Mouse (Mus musculus) adrenal gland, postnatal 25 days (tissue): Measurements from ENCODE around the gene Catsper2. TPM values are rescaled to one million over a fixed set of nuclear protein-coding genes. Genes with fewer than 3 reads are reported as not detected.
"Not testable (repeated sequence)": the region's sequence is repeated elsewhere in the genome, so short reads cannot be mapped to it uniquely, and the experiment has no call there.

Source experiments
- DNase-seq: peaks from one replicate; pipeline ENCODE4 v3.0.0; 2021; ENCODE audit warnings: mixed read lengths
- total RNA-seq: library from RNA; stranded (reverse); gene quantifications from 2 replicates; pipeline ENCODE4 v1.2.3, GENCODE M21; 2021

The Catsper2 gene
- total RNA-seq, 1 experiment from 2014 or later: 4.0 TPM

DNA sequence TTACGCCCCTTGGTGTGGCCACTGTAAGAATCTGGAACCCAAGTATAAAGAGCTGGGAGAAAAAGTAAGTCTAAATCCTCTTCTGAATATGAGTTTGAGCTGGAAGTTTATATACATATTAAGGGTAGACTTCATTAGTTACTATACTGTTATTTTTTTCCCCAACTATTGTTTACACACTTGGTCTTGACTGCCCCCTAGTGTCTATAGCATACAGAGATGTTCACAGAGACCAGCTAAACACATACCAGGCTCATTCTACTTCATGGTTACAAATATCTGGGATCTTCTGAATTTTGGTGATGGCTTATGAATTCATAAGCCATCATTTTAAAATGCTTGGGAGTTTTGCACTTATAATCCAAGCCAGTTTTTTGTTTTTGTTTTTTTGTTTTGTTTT, 21.3 kb upstream of the Catsper2 start:
- DNase-seq: no peak

DNA sequence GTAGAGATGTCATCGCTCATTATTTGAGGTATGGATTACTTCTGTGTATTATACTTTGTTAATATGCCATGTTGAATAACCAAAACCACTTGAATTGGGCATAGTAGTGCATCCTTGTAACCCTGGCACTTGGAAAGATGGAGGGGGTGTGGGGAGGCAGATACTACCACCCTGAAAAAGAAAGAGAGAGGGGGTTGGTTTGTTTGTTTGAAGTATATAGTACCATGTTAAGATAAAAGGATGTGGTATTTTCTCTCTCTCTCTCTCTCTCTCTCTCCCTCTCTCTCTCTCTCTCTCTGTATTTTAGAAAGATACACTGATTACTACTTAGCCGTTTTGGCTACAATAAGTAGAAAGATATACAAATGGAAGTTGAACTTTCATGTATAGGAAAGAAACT, 12.3 kb upstream of the Catsper2 start:
- no peak for DNase-seq

DNA sequence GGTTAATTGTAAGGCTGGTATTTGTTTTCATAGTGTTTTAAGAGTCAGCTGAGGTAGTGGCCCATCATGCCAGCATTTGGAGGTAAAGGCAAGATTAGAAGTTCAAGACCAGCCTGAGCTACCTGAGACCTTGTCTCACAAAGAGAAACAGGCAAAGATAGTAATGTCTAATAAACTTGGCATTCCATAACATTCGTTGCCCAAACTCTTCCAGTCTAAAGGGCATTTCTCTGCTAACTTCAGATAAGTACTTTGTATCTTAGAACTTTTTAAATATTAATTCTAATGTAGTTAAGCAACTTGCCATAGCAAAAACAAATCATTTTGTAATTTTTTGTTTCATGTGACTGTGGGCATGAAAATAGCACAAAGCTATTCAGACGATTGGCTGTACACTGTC, 9.6 kb upstream of the Catsper2 start:
- no peak for DNase-seq

DNA sequence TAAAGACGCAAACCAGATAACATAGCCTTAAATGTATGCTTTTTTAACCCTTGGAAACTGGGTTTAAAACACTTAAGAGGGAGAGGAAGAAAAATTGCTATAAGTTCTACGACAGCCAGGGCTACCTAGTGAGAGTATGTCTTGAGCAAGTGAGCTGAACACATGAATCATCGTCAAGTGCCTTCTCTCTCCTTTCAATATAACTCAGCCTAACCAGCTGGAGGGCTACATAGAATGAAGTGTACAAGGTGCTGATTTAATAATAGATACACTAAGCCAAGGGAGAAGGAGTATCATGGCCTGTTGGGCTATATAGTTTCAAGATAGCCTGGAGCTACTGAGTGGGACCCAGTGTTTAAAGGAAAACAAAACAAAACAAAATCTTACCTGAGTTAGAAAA, 4.9 kb upstream of the Catsper2 start:
- no peak for DNase-seq

DNA sequence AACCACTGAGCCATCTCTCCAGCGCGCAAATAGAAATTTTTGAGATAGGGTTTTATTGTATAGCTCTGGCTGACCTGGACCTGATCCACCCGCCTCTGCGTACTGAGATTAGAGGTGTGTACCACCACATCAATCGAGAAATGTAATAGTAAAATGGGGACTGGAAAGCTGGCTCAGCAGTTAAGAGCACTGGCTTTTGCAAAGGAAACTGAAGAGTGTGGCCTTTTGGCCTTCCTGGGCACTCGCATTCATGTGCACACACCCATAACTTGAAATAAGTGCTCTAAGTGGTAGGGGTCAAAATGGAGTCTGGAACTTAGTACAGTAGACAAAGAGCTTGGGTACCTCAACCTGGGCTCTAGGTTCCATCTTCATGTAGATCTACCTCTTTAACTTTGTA, 2.8 kb upstream of the Catsper2 start:
- no peak for DNase-seq

DNA sequence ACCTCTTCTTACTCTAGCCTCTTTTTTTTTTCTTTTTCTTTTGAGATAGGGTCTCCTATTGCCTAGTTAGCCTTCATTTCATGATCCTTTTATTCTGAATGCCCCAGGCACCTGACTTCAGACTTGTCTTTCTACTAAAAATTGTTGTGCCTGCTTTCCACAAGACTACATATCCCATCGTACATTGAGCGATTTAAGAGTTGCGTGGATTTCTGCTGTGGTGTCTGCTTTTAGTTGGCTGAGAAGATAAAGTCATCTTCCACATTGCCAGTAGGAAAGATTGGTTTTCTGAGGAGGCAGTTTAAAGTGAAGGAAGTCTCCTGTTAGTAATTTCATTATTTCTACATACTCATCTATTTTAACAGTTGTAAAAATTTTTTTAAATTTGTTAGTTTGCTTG, 2.0 kb upstream of the Catsper2 start:
- no peak for DNase-seq

DNA sequence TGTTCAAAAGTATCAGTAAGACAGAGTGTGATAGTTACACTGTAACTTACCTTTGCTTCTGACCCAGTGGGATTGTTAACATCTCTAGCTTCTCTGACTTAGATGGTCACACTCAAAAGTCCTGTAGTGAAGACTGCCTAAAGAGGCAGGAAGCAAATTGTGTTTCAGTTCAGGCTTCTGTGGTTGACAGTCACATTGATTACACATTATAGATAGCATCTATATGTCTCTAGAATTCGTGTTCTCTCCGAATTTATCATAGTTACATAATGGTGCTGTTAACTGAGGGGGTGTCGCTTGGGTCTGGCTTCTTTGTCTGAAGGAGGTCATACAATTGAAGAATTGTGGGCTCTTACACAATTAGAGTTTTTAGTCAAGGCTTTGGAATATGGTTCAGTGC, 1.5 kb upstream of the Catsper2 start:
- no peak for DNase-seq

DNA sequence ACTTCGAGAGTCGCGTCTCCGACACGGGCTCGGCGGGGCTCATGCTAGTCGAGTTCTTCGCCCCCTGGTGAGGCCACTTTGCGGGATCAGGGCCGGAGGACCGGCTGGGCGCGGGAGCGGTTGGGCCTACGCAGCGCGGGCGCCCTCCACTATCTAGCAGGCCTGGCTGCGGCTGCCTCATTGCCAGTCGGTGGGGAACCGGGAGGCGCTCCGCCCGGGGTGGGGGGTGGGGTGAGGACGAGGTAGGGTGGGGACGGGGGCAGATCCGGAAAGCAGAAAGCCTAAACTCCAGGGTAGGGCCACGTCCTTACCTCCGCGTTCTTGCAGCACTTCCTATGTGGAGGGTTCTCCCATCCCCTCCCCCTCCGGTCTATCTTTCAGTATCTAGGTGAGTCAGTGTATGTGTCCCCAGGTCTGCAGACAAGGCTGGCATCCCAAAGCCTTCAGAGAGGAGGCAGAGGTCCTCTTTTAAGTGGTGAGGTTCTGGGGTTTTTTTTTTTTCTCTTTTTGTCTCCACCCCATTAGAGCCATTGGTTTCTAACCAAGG, 620 bp upstream of the Catsper2 start:
- no peak for DNase-seq

DNA sequence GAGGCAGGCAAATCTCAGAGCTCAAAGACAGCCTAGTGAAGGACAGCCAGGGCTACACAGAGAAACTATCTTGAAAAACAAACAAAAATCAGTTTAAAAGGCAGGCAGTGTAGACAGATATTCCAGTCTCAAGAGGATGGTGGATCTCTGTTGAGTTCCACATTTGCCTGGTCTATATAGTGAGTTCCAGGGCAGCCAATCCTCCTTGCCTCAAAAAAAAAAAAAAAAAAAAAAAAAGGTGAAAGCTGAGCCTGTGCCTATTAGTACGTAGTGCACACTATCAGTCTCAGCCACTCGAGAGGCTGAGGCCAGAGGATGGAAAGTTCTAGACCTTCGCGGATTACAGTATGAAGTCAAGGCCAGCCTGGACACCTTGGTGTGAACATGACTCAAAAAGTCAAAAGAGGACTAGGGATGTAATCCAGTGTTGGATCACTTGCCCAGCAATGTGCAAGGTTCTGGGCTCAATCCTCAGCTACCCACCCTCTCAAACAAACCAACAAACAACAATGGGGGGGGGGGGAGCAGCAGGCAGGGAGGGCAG, 677 bp downstream of the Catsper2 start:
- peak; percentile 8 for DNase-seq

DNA sequence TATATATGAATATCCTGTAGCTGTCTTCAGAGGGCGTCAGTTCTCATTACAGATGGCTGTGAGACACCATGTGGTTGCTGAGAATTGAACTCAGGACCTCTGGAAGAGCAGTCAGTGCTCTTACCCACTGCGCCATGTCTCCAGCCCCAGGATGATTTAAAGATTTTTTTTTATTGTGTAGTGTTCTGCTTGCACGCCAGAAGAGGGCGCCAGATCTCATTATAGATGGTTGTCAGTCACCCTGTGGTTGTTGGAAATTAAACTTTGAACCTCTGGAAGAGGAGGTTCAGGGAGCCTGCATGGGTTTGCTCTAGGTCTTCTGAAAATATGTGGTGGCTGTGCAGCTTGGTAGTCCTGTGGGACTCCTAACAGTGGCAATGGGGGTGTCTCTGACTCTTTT, 5.4 kb downstream of the Catsper2 start:
- DNase-seq: peak; percentile 51

DNA sequence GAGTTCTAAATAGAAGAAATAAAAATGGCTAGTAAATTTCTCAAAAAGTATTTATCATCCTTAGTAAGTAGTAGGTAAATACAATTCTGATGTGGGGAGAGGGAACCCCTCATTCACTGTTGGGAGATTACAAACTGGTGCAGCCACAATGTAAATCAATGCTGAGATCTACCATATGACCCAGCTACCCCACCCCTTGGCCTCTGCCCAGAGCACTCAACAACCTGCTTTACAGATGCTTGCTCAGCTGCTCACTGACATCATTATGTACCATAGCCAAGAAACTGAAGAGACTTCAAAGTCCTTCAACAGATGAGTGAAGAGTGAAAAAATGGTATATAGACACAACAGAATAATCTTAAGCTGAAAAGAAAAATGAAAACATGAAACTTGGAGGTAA, 10.3 kb downstream of the Catsper2 start:
- no peak for DNase-seq

DNA sequence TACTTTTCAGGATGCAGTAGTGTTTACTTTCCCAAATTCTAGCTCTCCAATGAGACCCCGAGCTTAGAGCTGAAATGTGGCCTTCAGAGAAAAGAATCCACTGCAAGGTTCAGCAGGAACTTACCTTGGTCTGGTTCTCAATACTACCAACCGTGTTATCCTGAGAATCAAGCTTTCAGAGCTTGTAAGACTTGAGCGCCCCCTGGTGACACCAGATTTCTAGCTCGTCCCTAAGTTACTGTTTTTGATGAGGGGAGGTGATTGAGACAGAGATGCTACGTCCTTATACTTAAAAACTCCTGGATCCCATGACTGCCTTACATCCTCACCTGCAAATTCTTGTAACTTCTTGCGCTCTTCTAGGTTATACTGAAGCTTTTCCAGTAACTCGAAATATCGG, 17.0 kb downstream of the Catsper2 start:
- peak; percentile 88 for DNase-seq

DNA sequence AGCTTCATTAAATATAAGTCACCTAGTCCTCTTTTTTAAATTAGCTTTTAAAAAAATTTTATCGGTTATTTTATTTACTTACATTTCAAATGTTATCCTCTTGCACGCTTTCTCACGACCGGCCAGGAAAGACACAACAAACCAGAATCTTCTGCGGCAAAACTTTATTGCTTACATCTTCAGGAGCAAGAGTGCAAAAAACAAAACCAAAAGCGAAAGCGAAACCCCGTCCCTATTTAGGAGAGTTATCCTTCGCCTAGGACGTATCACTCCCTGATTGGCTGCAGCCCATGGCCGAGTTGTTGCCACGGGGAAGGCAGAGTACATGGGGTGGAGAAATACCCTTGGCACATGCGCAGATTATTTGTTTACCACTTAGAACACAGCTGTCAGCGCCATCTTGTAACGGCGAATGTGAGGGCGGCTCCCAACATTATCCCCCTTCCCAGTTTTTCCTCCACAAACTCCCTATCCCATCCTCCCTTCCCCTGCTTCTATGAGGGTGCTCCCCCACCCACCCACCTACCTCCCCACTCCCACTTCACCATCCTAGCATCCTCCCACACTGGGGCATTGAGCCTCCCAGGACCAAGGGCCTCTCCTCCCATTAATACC, 26.5 kb downstream of the Catsper2 start, which contains the start of gene Strc:
Gene Strc, minus strand, starts transcription at position 208 of the 615 bp plus-strand sequence.
- not testable (repeated sequence) for DNase-seq

DNA sequence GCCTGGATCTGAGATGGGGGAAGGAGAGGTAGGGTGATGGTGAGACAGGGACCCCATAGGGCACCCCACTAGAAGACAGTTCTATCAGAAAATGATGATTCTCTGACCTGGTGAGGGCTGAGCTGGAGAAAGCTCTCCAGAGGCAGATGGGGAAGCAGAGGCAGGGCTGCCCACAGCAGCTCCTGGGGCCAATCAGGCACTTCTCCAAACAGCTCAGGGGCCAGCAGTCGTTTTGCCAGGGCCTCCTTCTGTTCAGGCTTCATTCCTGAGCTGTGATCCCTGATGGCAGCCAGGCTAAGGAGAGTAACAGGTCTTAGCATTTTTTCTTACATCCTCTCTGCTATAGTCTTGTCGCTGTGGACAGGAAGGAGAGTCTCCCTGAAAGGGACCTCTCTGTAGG, 38.8 kb downstream of the Catsper2 start:
- DNase-seq: no peak

DNA sequence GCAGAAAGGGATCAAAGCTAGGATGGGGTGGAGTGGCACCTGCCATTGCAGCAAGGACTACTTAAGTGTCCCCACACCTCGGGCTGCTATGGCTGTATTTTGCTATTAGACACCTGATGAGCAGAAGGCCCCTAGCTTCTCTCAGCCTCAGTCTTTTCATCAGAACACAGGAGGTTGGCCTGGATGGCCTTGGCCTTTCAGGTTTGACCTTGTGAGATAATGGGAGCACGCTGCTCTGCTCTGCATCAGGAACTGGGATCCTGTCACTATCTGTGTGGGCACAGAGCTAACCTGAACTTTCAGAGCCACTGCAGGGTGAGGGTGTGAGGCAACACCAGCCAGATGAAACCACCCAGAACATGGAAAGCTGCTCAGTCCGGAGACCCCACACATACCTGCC, 41.3 kb downstream of the Catsper2 start:
- DNase-seq: no peak

DNA sequence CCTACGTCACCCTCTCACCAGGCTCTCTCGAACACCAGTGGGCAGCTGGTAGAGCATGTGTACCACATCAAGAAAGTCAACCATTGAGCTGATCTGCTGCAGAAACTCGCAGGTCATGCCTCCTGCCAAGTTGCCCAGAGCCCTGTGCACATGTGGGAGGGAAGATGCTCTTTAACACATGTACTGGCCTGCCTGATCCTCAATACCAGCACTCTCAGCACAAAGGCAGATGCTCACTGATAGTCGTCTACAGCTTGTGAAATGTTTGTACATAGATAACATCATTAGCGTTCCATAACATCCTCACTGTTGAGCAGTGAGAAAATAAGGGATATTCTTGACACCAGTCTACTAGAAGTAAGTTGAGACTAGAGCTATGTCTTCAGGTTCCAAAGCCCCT, 42.7 kb downstream of the Catsper2 start:
- DNase-seq: no peak

DNA sequence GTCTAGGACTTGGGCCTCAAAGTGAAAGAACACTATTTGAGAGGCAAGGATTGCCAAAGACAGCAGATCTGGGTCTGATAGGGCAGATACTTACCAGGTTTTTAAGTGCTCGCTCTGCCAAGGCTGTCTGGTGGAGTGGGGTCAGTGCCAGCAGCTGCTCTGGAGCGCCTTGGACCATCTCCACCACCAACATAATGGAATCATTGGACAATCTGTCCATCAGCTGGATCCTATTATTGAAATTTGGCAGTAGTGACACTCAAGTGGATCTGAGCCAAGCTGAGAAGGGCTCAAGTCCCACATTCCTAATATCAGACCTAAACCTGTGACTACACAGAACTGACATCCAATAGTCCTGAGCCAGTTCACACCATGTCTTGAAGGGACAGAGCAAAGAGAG, 44.8 kb downstream of the Catsper2 start:
- DNase-seq: no peak

DNA sequence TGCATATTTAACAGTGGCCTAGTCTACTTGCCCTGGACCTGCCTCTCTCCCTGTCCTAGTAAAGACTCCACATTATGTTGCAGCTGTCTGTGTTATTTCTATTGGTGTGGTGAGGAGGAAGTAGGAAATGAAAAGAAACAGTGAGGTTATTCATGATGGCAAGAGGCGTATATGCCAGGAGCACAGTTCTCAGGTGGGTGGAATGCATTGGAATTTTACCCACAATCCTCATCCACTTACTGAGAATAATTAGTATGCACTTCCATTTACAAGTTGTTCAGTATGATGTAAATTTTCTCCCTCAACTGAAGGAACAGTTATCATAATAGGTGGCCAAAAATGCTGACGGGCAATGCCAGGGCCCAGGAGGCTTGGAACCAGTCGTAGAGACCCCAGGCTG, 49.9 kb downstream of the Catsper2 start:
- DNase-seq: no peak

DNA sequence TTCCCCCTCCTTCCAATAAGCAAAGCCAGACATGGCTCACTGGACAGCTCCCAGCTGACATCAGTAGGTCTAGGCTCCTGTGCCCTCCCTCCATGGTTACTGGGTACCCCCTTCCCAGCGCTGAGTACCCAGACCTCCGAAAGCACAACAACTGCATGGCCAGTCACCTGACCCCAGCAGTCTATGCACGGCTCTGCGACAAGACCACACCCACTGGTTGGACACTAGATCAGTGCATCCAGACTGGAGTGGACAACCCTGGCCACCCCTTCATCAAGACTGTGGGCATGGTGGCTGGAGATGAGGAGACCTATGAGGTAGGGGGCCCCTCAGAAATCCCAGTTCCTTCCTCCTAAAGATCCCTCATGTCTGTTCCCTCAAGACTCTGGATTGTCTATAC, 54.1 kb downstream of the Catsper2 start:
- no peak for DNase-seq

DNA sequence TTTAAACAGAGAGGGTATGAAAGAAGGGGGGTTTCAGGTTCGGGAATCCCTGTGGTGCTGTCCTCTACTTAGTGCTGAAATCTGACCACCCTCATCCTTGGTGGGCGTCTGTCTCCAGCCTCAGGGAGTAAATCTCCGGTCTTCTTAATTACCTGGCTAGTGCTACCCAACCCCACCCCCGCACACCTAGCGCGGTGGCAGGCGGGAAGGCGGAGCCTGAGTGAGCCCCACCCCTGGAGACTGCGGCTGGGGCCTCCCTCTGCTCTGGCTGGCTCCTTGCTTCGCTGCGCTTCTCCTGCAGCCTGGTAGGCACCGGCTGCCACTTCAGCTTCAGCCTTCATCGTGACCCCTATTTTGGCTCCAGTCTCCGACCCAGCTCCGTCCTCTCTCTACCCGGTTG, 55.2 kb downstream of the Catsper2 start:
- DNase-seq: peak; percentile 56

DNA sequence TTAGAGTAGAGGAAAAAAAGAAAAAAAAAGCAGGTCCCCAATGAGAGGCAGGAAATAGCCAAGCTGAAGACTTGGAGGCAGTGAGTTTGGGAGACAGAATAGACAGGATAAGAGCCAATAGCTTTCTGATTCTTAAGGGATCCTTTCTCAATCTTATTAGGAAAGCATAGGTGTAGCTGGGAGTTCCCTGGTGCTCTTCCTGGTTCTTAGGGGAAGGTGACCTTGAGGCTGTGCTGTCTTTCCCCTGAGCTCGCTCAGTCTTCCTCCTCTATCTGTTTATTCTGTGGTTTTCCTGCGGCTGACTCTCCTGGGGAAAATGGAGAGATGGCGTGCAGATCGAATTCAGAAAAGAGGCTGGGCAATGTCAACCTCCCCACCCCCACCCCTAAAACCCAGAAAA, 55.6 kb downstream of the Catsper2 start:
- no peak for DNase-seq

DNA sequence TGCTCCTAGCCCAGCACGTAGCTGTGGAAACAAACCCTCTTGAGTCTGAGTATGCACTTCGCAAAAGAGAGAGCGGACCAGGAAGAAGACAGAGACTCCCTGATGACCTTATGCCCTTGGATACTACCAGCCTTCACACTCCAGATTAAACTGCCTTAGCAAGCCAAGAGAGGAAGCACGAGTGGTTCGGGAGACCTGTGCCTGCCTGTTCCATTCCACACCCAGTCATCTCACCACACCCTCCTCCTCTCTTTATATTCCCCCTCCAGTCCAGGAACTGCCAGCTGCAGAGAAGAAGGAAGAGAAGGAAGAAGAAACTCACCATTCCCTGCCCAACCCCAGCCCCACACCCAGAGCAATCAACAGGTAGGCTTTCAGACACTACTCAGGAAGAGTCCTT, 56.1 kb downstream of the Catsper2 start, which contains the start of gene Ckmt1:
Gene Ckmt1, plus strand, starts transcription at position 221 of the 400 bp plus-strand sequence.
- no peak for DNase-seq

DNA sequence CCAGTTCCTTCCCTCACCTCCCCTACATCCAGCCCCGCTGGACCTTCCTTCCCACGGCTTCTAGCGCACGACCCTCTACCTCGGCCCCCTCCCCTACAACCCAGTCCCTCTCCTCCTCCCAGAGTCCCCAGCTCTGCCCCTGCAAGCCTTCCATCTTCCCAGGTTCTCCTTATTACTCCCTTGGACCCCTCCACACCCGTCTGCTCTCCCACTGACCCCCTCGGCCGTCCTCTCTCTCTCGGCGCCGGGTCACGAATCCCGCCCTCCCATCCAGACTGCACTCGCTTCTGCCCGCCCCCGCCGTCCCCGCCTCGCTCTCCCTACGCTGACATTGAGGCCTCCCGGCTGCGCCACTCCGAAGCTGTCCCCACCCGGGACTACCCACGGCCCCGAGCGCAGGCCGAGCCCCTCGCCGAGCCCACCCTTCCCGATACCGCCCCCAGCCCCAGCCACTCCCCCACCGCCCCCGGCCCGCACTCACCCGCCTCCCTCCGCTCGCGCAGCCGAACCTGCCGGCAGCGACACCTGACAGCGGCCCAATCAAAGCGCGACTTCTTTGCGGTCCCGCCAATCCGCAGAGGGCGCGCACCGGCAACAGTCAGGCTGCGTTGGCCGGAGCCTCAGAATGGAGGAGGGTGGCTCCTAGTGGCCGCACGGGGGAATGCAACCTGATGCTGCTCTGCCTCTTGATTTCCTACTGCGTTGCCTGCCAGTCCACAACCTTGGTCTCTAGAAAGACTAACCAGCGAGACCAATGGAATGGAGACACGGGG, 58.6 kb downstream of the Catsper2 start, which contains the start of gene Ppip5k1:
Gene Ppip5k1, minus strand, starts transcription at position 577 of the 773 bp plus-strand sequence.
- peak; percentile 97 for DNase-seq
